Mouse (Mus musculus): Measurements from ENCODE around the gene Ppp1r14c.

DNA sequence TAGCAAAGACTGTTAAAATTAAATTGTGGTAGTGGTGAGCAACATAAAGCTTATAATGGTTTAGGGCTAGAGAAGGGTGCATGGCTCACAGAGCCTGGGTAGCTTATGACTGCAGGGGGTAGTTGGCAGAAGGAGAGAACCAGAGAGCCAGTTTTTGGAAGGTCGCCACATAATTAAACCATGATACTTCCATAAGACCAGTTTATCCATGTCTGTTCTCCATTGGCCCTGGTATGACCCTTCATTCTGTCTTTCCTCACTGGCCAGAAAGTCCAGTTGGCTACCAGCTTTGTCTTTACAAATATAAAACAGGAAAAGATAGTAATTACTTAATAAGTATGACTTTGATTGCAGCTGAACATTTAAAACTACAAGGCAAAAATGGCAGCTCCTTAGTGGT, 95.0 kb downstream of the Ppp1r14c start:
- TF ChIP-seq CTCF (IDR thresholded peaks at IDR 0.05; ENCODE audit: low read depth, low read length) (no peak), GATA1 (IDR thresholded peaks at IDR 0.05; ENCODE audit: borderline replicate concordance, low read length) (no peak), TAL1 (conservative IDR thresholded peaks at IDR 0.05; ENCODE audit: low read depth, low read length) (no peak), POLR2AphosphoS5 (IDR thresholded peaks at IDR 0.05; ENCODE audit: insufficient replicate concordance, low read depth, low read length) (no peak), GATA2 (IDR thresholded peaks at IDR 0.05; ENCODE audit: borderline replicate concordance, low read depth, low read length) (no peak)
